Mouse (Mus musculus) heart, adult 11 months (tissue): ENCODE results near the gene Eno4.
A peak's percentile ranks its signal among the peaks of the same experiment; 100 is the strongest.

ENCODE experiments used
- DNase-seq: peaks from one replicate; pipeline ENCODE4 v3.0.0; 2022

The Eno4 gene

DNA sequence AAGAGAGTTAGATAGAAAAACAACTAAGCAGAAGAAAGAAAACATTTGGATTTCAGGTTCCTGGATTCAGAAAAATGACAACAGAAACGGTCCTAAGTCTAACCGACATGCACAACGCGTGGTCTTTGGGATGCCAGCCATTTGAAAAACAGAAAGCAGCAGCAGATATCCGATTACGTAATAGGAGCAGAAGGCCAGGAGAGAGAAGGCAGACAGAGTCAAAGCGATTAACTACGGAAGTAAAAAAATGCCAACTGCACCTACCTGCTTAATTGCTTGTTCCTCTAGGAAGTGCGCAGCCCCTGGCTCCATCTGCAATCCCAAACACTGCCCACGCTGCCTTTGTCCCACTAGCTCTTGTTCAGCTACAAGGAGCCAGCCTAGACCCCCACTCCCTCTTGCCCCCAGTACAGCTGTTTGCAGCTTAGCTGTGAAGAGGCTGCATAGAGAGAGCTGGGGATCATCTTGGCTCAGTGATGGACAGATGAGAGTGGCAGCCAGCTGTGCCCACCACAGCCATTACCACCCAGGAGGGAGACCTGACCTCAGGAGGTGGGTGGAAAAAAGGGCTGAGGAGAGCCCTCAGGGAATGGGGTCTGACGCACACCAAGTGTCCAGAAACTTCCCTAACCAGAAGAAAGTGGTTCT lies 32.1 kb downstream of the Eno4 start:
- DNase-seq, result no peak

DNA sequence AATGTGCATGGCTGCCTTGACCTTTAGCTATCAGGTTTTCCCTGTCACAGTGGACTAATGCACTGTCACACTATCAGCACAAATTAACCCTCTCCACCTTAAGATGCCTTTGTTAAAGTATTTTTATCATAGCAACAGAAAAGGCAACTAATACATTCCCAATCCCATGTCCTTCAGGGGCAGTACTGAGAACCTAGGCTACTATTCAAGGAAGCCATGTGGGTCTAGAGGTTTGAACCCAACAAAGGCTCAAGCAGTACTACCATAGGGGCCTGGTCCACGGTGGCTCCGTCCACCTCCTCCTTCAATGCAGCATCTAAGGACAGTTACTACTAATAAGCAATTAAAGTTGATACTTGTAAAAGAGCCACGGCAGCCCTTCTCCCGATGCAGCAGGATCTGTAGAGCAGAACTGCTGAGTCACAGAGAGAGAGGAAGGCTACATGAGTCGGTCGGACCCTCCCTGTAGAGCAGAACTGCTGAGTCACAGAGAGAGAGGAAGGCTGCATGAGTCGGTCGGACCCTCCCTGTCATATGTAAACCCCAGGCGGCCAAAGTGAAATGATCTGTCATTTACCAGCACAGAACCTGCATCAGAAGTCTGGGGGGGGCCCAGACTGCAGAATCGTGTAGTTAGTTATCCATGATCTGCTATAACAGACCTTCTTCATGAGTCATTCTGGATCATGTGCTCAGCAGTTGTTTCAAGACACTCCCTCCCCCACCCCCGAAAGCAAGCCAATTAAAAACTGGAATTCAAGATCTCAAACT lies 35.4 kb downstream of the Eno4 start:
- DNase-seq, result peak; percentile 90

DNA sequence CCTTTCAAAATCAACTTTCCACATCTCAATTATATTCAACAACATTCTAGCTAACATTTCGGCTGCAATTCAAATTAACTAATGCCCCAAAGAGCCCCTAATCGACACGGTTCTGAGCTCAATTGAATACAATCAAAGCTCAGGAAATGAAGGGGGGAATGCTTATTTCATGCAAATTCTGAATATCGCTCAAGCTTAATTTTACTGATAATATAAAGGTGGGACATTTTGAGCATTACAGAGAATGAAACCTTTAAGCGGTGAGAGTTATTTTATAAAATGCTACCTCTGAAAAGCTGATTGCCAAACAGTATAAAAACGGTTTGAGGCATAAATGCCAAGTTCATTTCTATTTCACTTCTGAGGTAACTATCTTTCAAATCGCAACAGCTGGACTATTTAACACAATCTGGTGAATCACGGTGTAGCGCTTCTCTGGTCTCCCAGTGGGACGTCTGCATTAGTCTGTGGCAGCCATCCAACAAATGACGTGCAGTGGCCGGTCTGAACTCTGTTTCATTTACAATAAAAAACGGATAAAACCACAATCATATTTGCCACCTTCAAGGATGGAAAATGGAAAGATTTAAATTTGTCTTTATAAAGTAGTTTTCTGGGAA lies 36.3 kb downstream of the Eno4 start:
- no peak for DNase-seq

DNA sequence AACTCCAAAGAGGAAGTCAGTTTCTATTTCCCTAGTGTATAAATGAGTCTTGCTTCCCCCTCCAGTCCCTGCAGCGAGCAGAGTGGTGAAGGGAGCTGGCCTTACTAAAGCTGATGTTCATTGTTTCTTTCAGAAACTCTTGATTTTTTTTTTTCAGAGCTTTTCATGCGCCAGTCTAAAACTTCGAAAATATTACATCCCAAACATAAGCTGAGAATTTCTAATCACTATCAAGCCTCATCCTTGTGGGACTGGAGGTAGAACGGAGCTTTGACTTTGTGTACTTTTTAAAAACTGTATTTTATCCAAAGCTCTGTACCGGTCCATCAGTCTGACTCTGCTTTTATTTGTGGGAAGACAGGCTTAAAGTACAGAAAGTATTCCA lies 36.8 kb downstream of the Eno4 start:
- no peak for DNase-seq

DNA sequence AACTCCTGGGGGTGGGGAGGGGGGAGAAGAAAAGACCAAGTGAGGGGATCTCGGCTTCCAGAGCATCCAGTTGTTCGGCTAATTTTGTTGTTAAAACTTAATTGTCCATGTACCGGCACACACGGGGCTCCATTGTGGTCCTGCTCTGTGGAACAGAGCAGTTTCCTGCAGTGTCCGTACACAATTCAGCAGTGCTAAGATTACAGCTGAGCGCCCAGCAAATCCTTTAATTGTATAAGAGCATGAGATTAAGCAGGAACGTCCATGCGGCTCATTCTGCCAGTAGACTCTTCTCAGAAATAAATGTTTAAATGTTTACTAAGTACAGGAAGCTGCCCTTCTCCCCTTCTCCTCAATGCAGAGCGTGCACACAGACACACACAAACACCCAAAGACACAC lies 38.3 kb downstream of the Eno4 start:
- no peak for DNase-seq

DNA sequence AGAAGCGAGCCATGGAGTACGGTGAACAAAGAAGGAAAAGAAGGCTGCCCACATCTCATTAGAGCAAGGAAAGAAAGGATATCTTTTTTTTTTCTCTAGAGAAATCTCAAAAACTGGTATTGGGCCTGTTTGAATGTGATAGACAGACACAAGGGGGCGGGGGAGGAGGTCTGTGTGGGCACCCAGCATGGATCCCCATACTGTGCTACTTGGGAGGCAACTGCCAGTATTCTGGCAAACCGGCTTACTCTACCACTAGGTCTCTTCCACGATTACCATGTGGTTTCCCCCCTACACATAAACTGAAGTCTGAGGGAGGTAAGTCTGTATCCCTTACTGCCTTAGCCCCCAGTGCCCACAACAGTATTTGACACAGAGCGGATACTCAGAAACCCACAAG lies 59.6 kb downstream of the Eno4 start:
- no peak for DNase-seq

DNA sequence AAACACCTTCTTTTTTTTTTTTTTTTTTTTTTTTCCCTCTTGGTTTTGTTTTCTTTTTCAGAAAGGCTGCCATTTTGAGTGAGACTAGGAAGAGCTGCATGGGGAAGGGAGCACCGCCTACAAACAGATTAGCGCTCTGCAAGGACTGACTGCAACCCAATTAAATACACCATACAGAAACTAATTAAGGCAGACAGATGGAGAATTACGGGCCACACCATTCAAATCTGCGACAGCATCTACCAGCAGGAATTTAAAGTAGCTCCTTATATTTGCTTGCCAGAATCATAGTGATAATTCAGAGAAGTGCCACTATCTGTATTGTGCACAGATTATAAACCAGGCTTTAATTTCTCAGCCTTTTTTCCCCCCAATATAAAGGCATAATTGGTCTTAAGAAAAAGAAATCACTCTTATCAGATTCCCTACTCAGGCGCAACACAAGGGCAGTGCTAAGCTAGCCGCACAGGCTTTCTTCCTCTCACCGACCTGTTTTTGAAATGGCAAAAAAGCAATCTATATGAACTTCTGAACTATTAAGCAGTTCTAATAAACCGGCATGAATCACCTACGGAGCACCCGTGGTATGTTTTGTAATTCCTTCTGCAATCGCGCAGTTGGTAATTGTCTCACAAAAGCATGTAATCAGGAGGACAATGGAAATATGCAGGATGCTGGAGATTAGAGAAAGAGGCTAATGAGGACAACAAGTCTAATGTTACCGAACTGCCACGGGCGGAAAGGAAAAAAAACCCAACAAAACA lies 63.5 kb downstream of the Eno4 start:
- DNase-seq, result peak; percentile 65

DNA sequence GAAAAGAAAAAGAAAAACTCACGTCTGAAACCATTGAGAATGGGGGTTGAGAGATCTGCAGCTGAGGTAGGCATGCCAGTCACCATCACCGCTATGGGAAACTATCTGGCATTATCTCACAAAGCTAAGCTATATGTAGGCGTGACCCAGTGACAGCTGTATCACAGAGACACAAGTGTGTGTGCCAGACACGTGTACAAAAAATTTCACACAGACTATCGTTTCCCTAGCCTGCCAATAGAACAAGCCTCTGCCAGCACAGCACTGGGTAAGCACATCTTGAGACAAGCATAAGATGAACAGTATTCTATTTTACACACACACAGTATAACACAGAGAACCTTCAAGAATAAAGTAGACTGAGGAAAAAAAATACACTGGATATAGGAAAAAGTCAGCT lies 67.6 kb downstream of the Eno4 start:
- peak; percentile 50 for DNase-seq
